Mouse (Mus musculus): Measurements from ENCODE around the gene Mamdc2. TPM values are rescaled to one million over a fixed set of nuclear protein-coding genes. Genes with fewer than 3 reads are reported as not detected.

The Mamdc2 gene
- not detected for polyA plus RNA-seq (2017; shearing (Covaris generic))

DNA sequence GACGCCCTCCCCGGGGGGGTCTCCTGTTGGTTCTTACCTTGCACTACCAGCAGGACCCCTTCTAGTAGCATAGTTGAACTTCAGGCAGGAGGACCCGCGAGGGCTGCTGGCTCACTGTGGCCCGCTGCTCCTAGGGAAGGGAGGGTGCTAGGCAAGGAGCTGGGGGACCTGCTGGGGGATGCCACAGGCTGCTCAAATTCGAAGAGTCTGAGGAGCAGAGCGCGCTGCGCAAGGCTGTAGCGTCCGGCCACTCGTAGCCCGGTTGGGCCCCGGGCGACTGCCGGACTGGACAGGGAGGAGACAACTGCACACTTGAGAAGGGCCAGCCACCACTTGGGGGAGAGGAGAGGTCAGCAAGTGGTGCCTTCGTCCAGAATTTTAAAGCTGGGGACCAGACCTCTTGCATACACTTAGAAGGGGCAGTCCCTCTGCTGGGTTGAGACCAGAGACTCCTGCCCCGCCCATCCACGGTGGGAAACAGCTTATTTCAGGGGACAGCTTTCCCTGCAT lies at the start of gene Mamdc2:
Mamdc2 (minus strand) TSS at position 455 of the 510 bp plus-strand sequence.

DNA sequence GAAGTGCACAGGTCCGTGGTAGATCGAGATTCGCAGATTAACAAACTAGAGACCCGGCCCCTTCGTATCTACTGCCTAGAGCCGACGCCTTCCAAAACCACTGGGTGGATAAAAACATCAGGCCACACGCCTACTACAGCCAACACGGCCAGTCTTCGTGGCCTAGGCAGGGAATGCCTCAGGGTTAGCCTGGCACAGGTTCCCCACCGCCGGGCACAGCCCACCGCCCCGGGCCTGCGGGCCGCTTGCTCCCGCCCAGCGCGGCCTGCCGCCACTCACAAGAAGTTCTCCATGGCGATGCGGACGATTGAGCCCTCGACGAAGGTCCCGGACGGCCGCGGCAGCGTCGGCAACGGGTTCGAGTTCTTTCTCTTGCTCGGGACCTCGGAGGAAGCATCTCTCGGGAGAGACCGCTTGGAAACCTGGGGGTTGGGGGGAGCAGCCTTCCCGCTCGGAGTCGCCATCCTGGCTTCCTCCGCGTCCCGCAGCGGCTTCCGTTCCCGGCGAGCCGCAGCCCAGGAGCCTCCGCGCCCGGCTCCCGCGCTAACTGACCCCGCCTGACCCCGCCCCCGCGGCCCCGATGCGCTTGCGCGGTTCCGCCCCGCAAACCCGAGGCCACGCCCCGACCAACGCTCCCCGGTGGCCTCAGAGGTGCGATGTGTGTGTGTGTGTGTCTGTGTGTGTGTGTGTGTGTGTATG lies 174.7 kb downstream of the Mamdc2 start, which contains the start of gene Smc5:
Smc5 (minus strand) TSS at position 543 of the 699 bp plus-strand sequence.

Other genes with a start within 250 kb of the Mamdc2 start
- 51.9 TPM for gene Smc5, start 174.5 kb downstream of the Mamdc2 start, polyA plus RNA-seq (2017; shearing (Covaris generic))
- gene 1700028P14Rik, start 204.4 kb upstream of the Mamdc2 start, polyA plus RNA-seq (2017; shearing (Covaris generic)), result not detected
- gene Ptar1, start 239.0 kb upstream of the Mamdc2 start, polyA plus RNA-seq (2017; shearing (Covaris generic)), result 10.6 TPM

All from inflammation-experienced regulatory T-cells, adult 16 weeks (primary cell).